Mouse (Mus musculus) urinary bladder, postnatal 25 days (tissue): ENCODE measurements around the gene Naga.
"Not testable (repeated sequence)": the region's sequence is repeated elsewhere in the genome, so short reads cannot be mapped to it uniquely, and the experiment has no call there.

ENCODE experiments used
- DNase-seq: peaks from one replicate; pipeline ENCODE4 v3.0.0; 2022; ENCODE audit warnings: low spot score

Naga gene

GRCm38 (mm10) chr15:82338593-82339112, at the start of gene Naga, which contains the start of the genes Pheta2 and Smdt1:
TSS of gene Naga (minus strand) at chr15:82338925.
TSS of gene Pheta2 (plus strand) at chr15:82338942.
TSS of gene Smdt1 (plus strand) at chr15:82338959.
- DNase-seq = peak; percentile 95

- DNase-seq = no peak
Measured at GRCm38 (mm10) chr15:82385729-82386128, 47.0 kb upstream of the Naga start.

GRCm38 (mm10) chr15:82382441-82382840, 43.7 kb upstream of the Naga start:
- DNase-seq = no peak

- no peak for DNase-seq
Measured at GRCm38 (mm10) chr15:82380714-82381062, 42.0 kb upstream of the Naga start.

- DNase-seq = peak; percentile 25
Measured at GRCm38 (mm10) chr15:82379871-82380713, 41.4 kb upstream of the Naga start, which contains the start of gene Cyp2d22. TSS of gene Cyp2d22 (minus strand) at chr15:82380260.

- no peak for DNase-seq
Measured at GRCm38 (mm10) chr15:82379511-82379870, 40.8 kb upstream of the Naga start.

- DNase-seq = no peak
Measured at GRCm38 (mm10) chr15:82378261-82379180, 39.8 kb upstream of the Naga start.

- no peak for DNase-seq
Measured at GRCm38 (mm10) chr15:82377701-82378100, 39.0 kb upstream of the Naga start.

GRCm38 (mm10) chr15:82376393-82377138, 37.8 kb upstream of the Naga start:
- peak; percentile 35 for DNase-seq

- DNase-seq = no peak
Measured at GRCm38 (mm10) chr15:82375855-82376254, 37.1 kb upstream of the Naga start.

- no peak for DNase-seq
Measured at GRCm38 (mm10) chr15:82374437-82374836, 35.7 kb upstream of the Naga start.

GRCm38 (mm10) chr15:82372991-82373390, 34.3 kb upstream of the Naga start:
- no peak for DNase-seq

GRCm38 (mm10) chr15:82372446-82372845, 33.7 kb upstream of the Naga start:
- DNase-seq = no peak

- DNase-seq = no peak
Measured at GRCm38 (mm10) chr15:82368851-82369250, 30.1 kb upstream of the Naga start.

- no peak for DNase-seq
Measured at GRCm38 (mm10) chr15:82368146-82368545, 29.4 kb upstream of the Naga start.

- not testable (repeated sequence) for DNase-seq
Measured at GRCm38 (mm10) chr15:82364561-82364960, 25.8 kb upstream of the Naga start.

GRCm38 (mm10) chr15:82363801-82364200, 25.1 kb upstream of the Naga start:
- not testable (repeated sequence) for DNase-seq

- DNase-seq = no peak
Measured at GRCm38 (mm10) chr15:82362234-82362633, 23.5 kb upstream of the Naga start.

- DNase-seq = no peak
Measured at GRCm38 (mm10) chr15:82361459-82362018, 22.8 kb upstream of the Naga start.

- no peak for DNase-seq
Measured at GRCm38 (mm10) chr15:82358431-82359260, 19.9 kb upstream of the Naga start.
